Mouse (Mus musculus) heart, adult 2 months (tissue): ENCODE results near the gene Nlrp4c. TPM values are rescaled to one million over a fixed set of nuclear protein-coding genes. Genes with fewer than 3 reads are reported as not detected.
A peak's percentile ranks its signal among the peaks of the same experiment; 100 is the strongest.

ENCODE experiments used
- DNase-seq, 2 experiments: peaks; one replicate each; pipeline ENCODE4 v3.0.0; 2021
- H3K27ac ChIP-seq: fragments of 200-600 bp; 2 replicates; pipeline ENCODE4 v1.8.1; 2022
- H3K27me3 ChIP-seq: fragments of 200-500 bp; 2 replicates; pipeline ENCODE4 v1.6.1; 2012; ENCODE audit warnings: mild to moderate bottlenecking, low read length, inconsistent platforms, mixed read lengths; ENCODE audit not compliant: control insufficient read depth, insufficient read depth
- H3K36me3 ChIP-seq: fragments of 200-500 bp; 2 replicates; pipeline ENCODE4 v1.6.1; 2012; ENCODE audit warnings: low read length, inconsistent platforms; ENCODE audit not compliant: control insufficient read depth, insufficient read depth
- H3K4me1 ChIP-seq: fragments of 200-500 bp; 2 replicates; pipeline ENCODE4 v1.6.1; 2011; ENCODE audit warnings: low read length; ENCODE audit not compliant: control insufficient read depth, insufficient read depth
- H3K4me3 ChIP-seq: fragments of 200-600 bp; 2 replicates; pipeline ENCODE4 v1.8.1; 2022
- H3K79me2 ChIP-seq: fragments of 200-500 bp; replicated peaks from 2 replicates; pipeline ENCODE4 v1.6.1; 2012; ENCODE audit warnings: mild to moderate bottlenecking, inconsistent platforms, low read length, moderate library complexity, mixed read lengths; ENCODE audit not compliant: control insufficient read depth, insufficient read depth
- H3K9ac ChIP-seq: fragments of 200-500 bp; 2 replicates; pipeline ENCODE4 v1.6.1; 2012; ENCODE audit warnings: low read depth, mild to moderate bottlenecking, control low read depth, inconsistent platforms, low read length, mixed read lengths
- EP300 ChIP-seq: fragments of 200-500 bp; IDR thresholded peaks from 2 replicates; pipeline ENCODE4 v1.6.1; 2011; ENCODE audit warnings: low read depth, low read length, control low read depth; ENCODE audit not compliant: insufficient read depth
- POLR2A ChIP-seq: fragments of 200-500 bp; IDR thresholded peaks from 2 replicates; pipeline ENCODE4 v1.6.1; 2011; ENCODE audit warnings: mild to moderate bottlenecking, low read depth, low read length, control low read depth; ENCODE audit not compliant: insufficient read depth
- WGBS: fragments of 180-500 bp; shearing (Covaris S2); methylation state at CpG from one replicate; pipeline ENCODE4 v1.1.7; 2018; 5-methylcytosine and 5-hydroxymethylcytosine counted together
- intact Hi-C: fragments of 180-260 bp; cut with DNase I; formaldehyde crosslinking; loops from one replicate; pipeline ENCODE4 v1.15.1; 2025
- polyA plus RNA-seq: library from polyadenylated mRNA; depleted of rRNA; stranded (reverse); fragments of >200 nt; gene quantifications from 2 replicates; pipeline ENCODE4 v1.2.3, GENCODE M21; 2012; rRNA removed
- total RNA-seq, 2 experiments: library from RNA; stranded (reverse); gene quantifications; 2 replicates each; pipeline ENCODE4 v1.2.3; 2021

Gene Nlrp4c
- total and polyA plus RNA-seq, 3 experiments = not detected

- intact Hi-C loops = no loop called here
- Histone ChIP-seq H3K27ac (peak overlapping the region; percentile 99), H3K36me3 (peaks cover 8% of the 10 kb centered on the region), H3K27me3 (no peaks in the 10 kb centered on the region), H3K4me1 (peaks cover 32% of the 10 kb centered on the region), H3K4me3 (peak overlapping the region; percentile 99), H3K9ac (peak overlapping the region; percentile 20), H3K79me2 (peaks cover 5% of the 10 kb centered on the region; the same call in 1 of the 2 replicates)
- DNase-seq = no peak
- TF ChIP-seq POLR2A (no peak), EP300 (no peak)
- 5% methylated on average over 5 of the region's 5 CpGs for WGBS
Observed at GRCm38 (mm10) chr7:6154164-6154563, 109.2 kb downstream of the Nlrp4c start.

Other genes starting within 250 kb of the Nlrp4c start
- not detected for gene Vmn1r63, start 239.7 kb upstream of the Nlrp4c start, total RNA-seq
- gene Vmn1r63, start 239.7 kb upstream of the Nlrp4c start, polyA plus RNA-seq = not detected in 2 replicates
- gene Vmn1r64, start 160.6 kb upstream of the Nlrp4c start, total RNA-seq = not detected
- gene Vmn1r64, start 160.6 kb upstream of the Nlrp4c start, polyA plus RNA-seq = not detected in 2 replicates
- not detected for gene Vmn1r65, start 34.2 kb upstream of the Nlrp4c start, total RNA-seq
- gene Vmn1r65, start 34.2 kb upstream of the Nlrp4c start, polyA plus RNA-seq = not detected in 2 replicates
- gene Zfp787, start 110.8 kb downstream of the Nlrp4c start, total RNA-seq = 10 to 100 TPM; 28.4 to 35.2 TPM
- 29.6 and 32.5 TPM in 2 replicates for gene Zfp787, start 110.8 kb downstream of the Nlrp4c start, polyA plus RNA-seq
- gene Zfp444, start 127.1 kb downstream of the Nlrp4c start, total RNA-seq = 10 to 100 TPM; 11.0 to 12.7 TPM
- 8.1 and 10.9 TPM in 2 replicates for gene Zfp444, start 127.1 kb downstream of the Nlrp4c start, polyA plus RNA-seq
- not detected for gene Galp, start 151.9 kb downstream of the Nlrp4c start, total RNA-seq
- gene Galp, start 151.9 kb downstream of the Nlrp4c start, polyA plus RNA-seq = not detected in 2 replicates
- gene Zscan5b, start 177.1 kb downstream of the Nlrp4c start, total RNA-seq = not detected
- not detected in 2 replicates for gene Zscan5b, start 177.1 kb downstream of the Nlrp4c start, polyA plus RNA-seq
- gene Epp13, start 207.5 kb downstream of the Nlrp4c start, total RNA-seq = not detected
- not detected in 2 replicates for gene Epp13, start 207.5 kb downstream of the Nlrp4c start, polyA plus RNA-seq
- 1 to 10 TPM; 3.6 to 4.6 TPM for gene Zfp667, start 241.4 kb downstream of the Nlrp4c start, total RNA-seq
- 0.96 and 2.3 TPM in 2 replicates for gene Zfp667, start 241.4 kb downstream of the Nlrp4c start, polyA plus RNA-seq